Mouse (Mus musculus): ENCODE data around the gene Cstf1.

- TF ChIP-seq CTCF (IDR thresholded peaks at IDR 0.05; ENCODE audit: low read depth, low read length) (no peak), POLR2A (IDR thresholded peaks at IDR 0.05; ENCODE audit: borderline replicate concordance, low read depth, low read length) (no peak)
Measured at GRCm38 (mm10) chr2:172411091-172411490, 40.6 kb downstream of the Cstf1 start.

Measured in bone marrow macrophage, adult 2 months (primary cell).